3 mouse cellular contexts compared by ENCODE assay signal in the genomic region with DNA sequence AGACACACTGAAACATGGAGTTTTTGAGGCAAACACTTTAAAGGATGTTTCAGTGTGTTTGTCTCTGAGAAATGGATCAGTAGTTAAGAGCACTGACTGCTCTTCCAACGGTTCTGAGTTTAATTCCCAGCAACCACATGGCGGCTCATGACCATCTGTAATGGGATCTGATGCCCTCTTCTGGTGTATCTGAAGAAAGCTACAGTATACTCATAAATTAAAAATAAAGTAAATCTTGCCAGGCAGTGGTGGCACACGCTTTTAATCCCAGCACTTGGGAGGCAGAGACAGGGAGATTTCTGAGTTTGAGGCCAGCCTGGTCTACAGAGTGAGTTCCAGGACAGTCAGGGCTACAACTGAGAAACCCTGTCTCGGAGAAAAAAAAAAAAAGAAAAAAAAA. TPM values are rescaled to one million over a fixed set of nuclear protein-coding genes. Genes with fewer than 3 reads are reported as not detected.
"Had no signal": no experiment of that assay in that cellular context is flagged by ENCODE, and none has a peak within 500 bp of the region (broad histone marks: within the 10 kb centered on the region; RNA-seq: fewer than 3 reads in every experiment).

No protein-coding gene starts in this region.

RNA-seq across cellular contexts. Expression of a gene that starts 54.5 kb away (rescaled TPM):
- total RNA-seq: megakaryocyte progenitor cell, adult 5-6 weeks had no signal
- polyA plus RNA-seq: liver, postnatal 0 days; macrophage had no signal
